Mouse (Mus musculus) CH12.LX (cell line): Measurements from ENCODE around the gene Slamf8.

Experiments
- BHLHE40 ChIP-seq: IDR thresholded peaks from 2 replicates; pipeline ENCODE4 v1.6.1; 2011; ENCODE audit warnings: mild to moderate bottlenecking, low read depth, low read length, improper control_type of control experiment
- CHD1 ChIP-seq: IDR thresholded peaks from 2 replicates; pipeline ENCODE4 v1.6.1; 2012; ENCODE audit warnings: low read depth, low read length, improper control_type of control experiment, inconsistent platforms
- CTCF ChIP-seq, 2 experiments: IDR thresholded peaks in 1 of 2; conservative IDR thresholded peaks in 1 of 2; 2 replicates each; pipeline ENCODE4 v1.5.1; 2011 to 2012; ENCODE audit warnings: low read depth in 2 of 2, low read length in 2 of 2, improper control_type of control experiment in 1 of 2, inconsistent platforms in 1 of 2, mild to moderate bottlenecking in 1 of 2, moderate library complexity in 1 of 2
- EP300 ChIP-seq: IDR thresholded peaks from 2 replicates; pipeline ENCODE4 v1.6.1; 2011; ENCODE audit warnings: low read length, improper control_type of control experiment
- HCFC1 ChIP-seq: IDR thresholded peaks from 2 replicates; pipeline ENCODE4 v1.6.1; 2012; ENCODE audit warnings: low read depth, mild to moderate bottlenecking, inconsistent platforms, low read length, improper control_type of control experiment
- JUN ChIP-seq: IDR thresholded peaks from 2 replicates; pipeline ENCODE4 v1.6.1; 2011; ENCODE audit warnings: low read depth, mild to moderate bottlenecking, low read length, improper control_type of control experiment, moderate library complexity; ENCODE audit not compliant: insufficient read depth
- MAFK ChIP-seq: IDR thresholded peaks from 2 replicates; pipeline ENCODE4 v1.6.1; 2011; ENCODE audit warnings: low read length, improper control_type of control experiment; ENCODE audit not compliant: insufficient replicate concordance
- MYC ChIP-seq: IDR thresholded peaks from 2 replicates; pipeline ENCODE4 v1.6.1; 2011; ENCODE audit warnings: low read depth, mild to moderate bottlenecking, improper control_type of control experiment, low read length
- NRF1 ChIP-seq: IDR thresholded peaks from 2 replicates; pipeline ENCODE4 v1.6.1; 2014; ENCODE audit warnings: low read depth, mild to moderate bottlenecking, inconsistent platforms, low read length, improper control_type of control experiment, moderate library complexity
- POLR2A ChIP-seq: IDR thresholded peaks from 2 replicates; pipeline ENCODE4 v1.6.1; 2011; ENCODE audit warnings: low read depth, mild to moderate bottlenecking, improper control_type of control experiment, low read length
- TCF12 ChIP-seq: IDR thresholded peaks from 2 replicates; pipeline ENCODE4 v1.6.1; 2014; ENCODE audit warnings: low read depth, mild to moderate bottlenecking, inconsistent platforms, low read length, improper control_type of control experiment
- USF1 ChIP-seq: IDR thresholded peaks from 2 replicates; pipeline ENCODE4 v1.6.1; 2014; ENCODE audit warnings: low read depth, mild to moderate bottlenecking, inconsistent platforms, low read length, improper control_type of control experiment
- ZMIZ1 ChIP-seq: IDR thresholded peaks from 2 replicates; pipeline ENCODE4 v1.6.1; 2012; ENCODE audit warnings: low read depth, mild to moderate bottlenecking, inconsistent platforms, low read length, improper control_type of control experiment

- TF ChIP-seq TCF12 = no peak
- no peak for TF ChIP-seq CHD1
- TF ChIP-seq JUN = no peak
- TF ChIP-seq MYC = no peak
- no peak for TF ChIP-seq USF1
- no peak for TF ChIP-seq EP300
- TF ChIP-seq CTCF (conservative IDR thresholded peaks at IDR 0.05 in 1 of 2, IDR thresholded peaks at IDR 0.05 in 1 of 2; ENCODE audit: low read depth in 2 of 2, low read length in 2 of 2) = peak; percentile 62 to 86
- no peak for TF ChIP-seq POLR2A
- TF ChIP-seq MAFK = no peak
- TF ChIP-seq NRF1 = no peak
- TF ChIP-seq ZMIZ1 = no peak
- TF ChIP-seq HCFC1 = no peak
- TF ChIP-seq BHLHE40 = no peak
Measured at GRCm38 (mm10) chr1:172619235-172619634, 28.9 kb upstream of the Slamf8 start.
